8 mouse cellular contexts compared by ENCODE assay signal in genomic region chr2:25500576-25501405, GRCm38 (mm10). TPM values are rescaled to one million over a fixed set of nuclear protein-coding genes. Genes with fewer than 3 reads are reported as not detected.
DNase-seq lines count a peak whose midpoint lies in the region; ATAC-seq and TF ChIP-seq lines count a peak whose summit lies in the region.

Fbxw5 (plus strand) TSS chr2:25500750.

- no peak for TF ChIP-seq CTCF in ES-Bruce4 (IDR thresholded peaks at IDR 0.05; ENCODE audit: low read depth, low read length)

- no peaks in the 10 kb centered on the region for H3K36me3 ChIP-seq in ES-Bruce4 (ENCODE audit: control insufficient read depth, insufficient read depth, low read length, poor library complexity, severe bottlenecking)
- H3K36me3 ChIP-seq in forebrain, embryonic 14.5 days (ENCODE audit: control insufficient read depth, insufficient read depth, low read length): peaks cover 27% of the 10 kb centered on the region
- peaks cover 29% of the 10 kb centered on the region for H3K36me3 ChIP-seq in neural tube, embryonic 15.5 days

- DNase-seq in forebrain, embryonic 14.5 days (ENCODE audit: low spot score): peak; percentile 98
- peak; percentile 85 to 86 for DNase-seq in heart, postnatal 14 days
- DNase-seq in layer of hippocampus, adult 11-12 months (ENCODE audit: low spot score): peak; percentile 81
- DNase-seq in lung, adult 18-20 months: peak; percentile 86 to 90
- DNase-seq in testis, postnatal 14 days (ENCODE audit: low spot score): peak; percentile 88

- no peak for TF ChIP-seq EP300 in ES-Bruce4 (IDR thresholded peaks at IDR 0.05; ENCODE audit: insufficient read depth, low read depth, low read length)

- no peaks in the 10 kb centered on the region for H3K27me3 ChIP-seq in ES-Bruce4 (ENCODE audit: control insufficient read depth, insufficient read depth, low read length, poor library complexity, severe bottlenecking)
- H3K27me3 ChIP-seq in forebrain, embryonic 14.5 days (replicated peaks; ENCODE audit: control insufficient read depth, insufficient read depth, low read length): no peaks in the 10 kb centered on the region
- H3K27me3 ChIP-seq in neural tube, embryonic 15.5 days (replicated peaks): no peaks in the 10 kb centered on the region

- under 1% methylated on average over 40 of the region's 44 CpGs for WGBS in forebrain, embryonic 14.5 days
- WGBS in neural tube, embryonic 15.5 days: under 1% methylated on average over 38 of the region's 44 CpGs

- no peaks in the 10 kb centered on the region for H3K4me1 ChIP-seq in ES-Bruce4 (ENCODE audit: control insufficient read depth, insufficient read depth, low read length)
- peaks cover 8% of the 10 kb centered on the region for H3K4me1 ChIP-seq in forebrain, embryonic 14.5 days (ENCODE audit: control insufficient read depth, insufficient read depth, low read length)
- H3K4me1 ChIP-seq in neural tube, embryonic 15.5 days: peaks cover 18% of the 10 kb centered on the region

- peak within 1 kb of the TSS; percentile 67 for H3K9ac ChIP-seq in ES-Bruce4 (ENCODE audit: low read depth, poor library complexity, severe bottlenecking)
- peak within 1 kb of the TSS; percentile 95 for H3K9ac ChIP-seq in forebrain, embryonic 14.5 days (ENCODE audit: low read length)
- H3K9ac ChIP-seq in neural tube, embryonic 15.5 days (replicated peaks): peak within 1 kb of the TSS; percentile 96

- H3K4me2 ChIP-seq in forebrain, embryonic 14.5 days (ENCODE audit: low read length): peak within 1 kb of the TSS; percentile 90
- peak within 1 kb of the TSS; percentile 98 for H3K4me2 ChIP-seq in neural tube, embryonic 15.5 days

- H3K9me3 ChIP-seq in ES-Bruce4 (replicated peaks; ENCODE audit: control insufficient read depth, insufficient read depth, low read length, poor library complexity, severe bottlenecking): no peaks in the 10 kb centered on the region
- H3K9me3 ChIP-seq in forebrain, embryonic 14.5 days (replicated peaks; ENCODE audit: control insufficient read depth, low read length): no peaks in the 10 kb centered on the region
- H3K9me3 ChIP-seq in neural tube, embryonic 15.5 days (replicated peaks): no peaks in the 10 kb centered on the region

- H3K4me3 ChIP-seq in ES-Bruce4 (ENCODE audit: low read depth, low read length): peak within 1 kb of the TSS; percentile 88
- H3K4me3 ChIP-seq in forebrain, embryonic 14.5 days (ENCODE audit: low read depth, low read length): peak within 1 kb of the TSS; percentile 65
- H3K4me3 ChIP-seq in neural tube, embryonic 15.5 days (replicated peaks): peak within 1 kb of the TSS; percentile 83

- no peak within 1 kb of the TSS for H3K27ac ChIP-seq in ES-Bruce4 (ENCODE audit: insufficient read depth, low read length)
- H3K27ac ChIP-seq in forebrain, embryonic 14.5 days (ENCODE audit: low read depth, low read length): peak within 1 kb of the TSS; percentile 65
- peak within 1 kb of the TSS; percentile 86 for H3K27ac ChIP-seq in neural tube, embryonic 15.5 days (replicated peaks)

- intact Hi-C loops in heart, postnatal 14 days (cut with DNase I): no loop called here

- ATAC-seq in cerebellum, adult (ENCODE audit: insufficient number of reproducible peaks, low FRiP score, low TSS enrichment): peak; percentile 69; the same call in 1 of the 2 replicates
- peak; percentile 92 for ATAC-seq in forebrain, embryonic 14.5 days
- ATAC-seq in neural tube, embryonic 15.5 days (ENCODE audit: low FRiP score): peak; percentile 91

- TF ChIP-seq POLR2A in ES-Bruce4 (IDR thresholded peaks at IDR 0.05; ENCODE audit: insufficient read depth, low read length): no peak

RNA-seq across cellular contexts. Expression of gene Fbxw5, which starts in this region (rescaled TPM):
- polyA plus RNA-seq in ES-Bruce4 (2011; ENCODE audit: insufficient read depth, insufficient read length, low read depth, missing spikeins): 16.4 and 18.4 TPM in 2 replicates
- 77.9 and 102 TPM in 2 replicates for polyA plus RNA-seq in forebrain, embryonic 14.5 days (2014; fragmentation: Nextera tagmentation; extraction: Ambion mirVana)
- 10 to 100 TPM; 92.0 to 96.2 TPM for total RNA-seq in heart, postnatal 14 days (2021)
- 128 and 134 TPM in 2 replicates for polyA plus RNA-seq in neural tube, embryonic 15.5 days (2015; fragmentation: Nextera tagmentation; extraction: Ambion mirVana)
